Mouse (Mus musculus) lung, adult 2 months (tissue): ENCODE data around the gene Palld.

ENCODE experiments used
- CTCF ChIP-seq: fragments of 200-500 bp; IDR thresholded peaks from 2 replicates; pipeline ENCODE4 v1.5.1; 2011; ENCODE audit warnings: mild to moderate bottlenecking, low read length, control low read depth; ENCODE audit not compliant: insufficient read depth
- POLR2A ChIP-seq: fragments of 200-500 bp; IDR thresholded peaks from 2 replicates; pipeline ENCODE4 v1.6.1; 2011; ENCODE audit warnings: low read depth, mild to moderate bottlenecking, control low read depth, low read length, borderline replicate concordance; ENCODE audit errors: extremely low read depth

DNA sequence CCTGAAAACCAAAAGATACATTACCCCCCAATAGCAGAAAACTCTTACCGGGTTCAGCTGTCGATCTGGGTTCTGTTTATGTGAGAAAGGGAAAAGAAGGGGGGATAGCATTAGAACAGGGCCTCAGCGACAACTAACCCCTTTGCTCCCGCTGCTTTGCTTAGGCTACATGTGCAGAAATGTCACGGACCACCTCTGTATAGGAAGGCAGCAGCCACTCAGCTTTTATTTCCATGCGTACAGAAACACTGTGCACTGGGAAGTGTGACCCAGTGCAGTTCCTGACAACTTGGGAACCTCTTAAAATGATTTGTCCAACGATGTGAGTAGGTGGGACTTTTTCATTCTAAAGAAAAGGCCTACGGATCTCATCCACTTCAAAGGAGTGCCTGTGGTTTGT is 200.4 kb downstream of the Palld start:
- no peak for TF ChIP-seq CTCF
- no peak for TF ChIP-seq POLR2A
